Mouse (Mus musculus): ENCODE data around the gene Tgif2.

GRCm38 (mm10) chr2:156844715-156845114 lies 4.9 kb downstream of the Tgif2 start:
- no peak for TF ChIP-seq POLR2A (IDR thresholded peaks at IDR 0.05; ENCODE audit: extremely low read depth, insufficient read depth, low read length)
- no peak for TF ChIP-seq CTCF (IDR thresholded peaks at IDR 0.05; ENCODE audit: low read depth, low read length)
